Mouse (Mus musculus) embryonic facial prominence, embryonic 11.5 days (tissue): ENCODE data around the gene Kmt5c. TPM values are rescaled to one million over a fixed set of nuclear protein-coding genes. Genes with fewer than 3 reads are reported as not detected.

Experiments
- ATAC-seq: fragments of 200-750 bp; cut with Nextera tagmentation; replicated peaks from 2 replicates; pipeline ENCODE4 v1.8.0; 2017; ENCODE audit warnings: low read depth; ENCODE audit not compliant: insufficient number of reproducible peaks, low FRiP score, low TSS enrichment
- DNase-seq: peaks from one replicate; pipeline ENCODE4 v3.0.0-alpha.2; 2015; ENCODE audit warnings: low spot score
- H3K27ac ChIP-seq: fragments of 300-500 bp; sonication (generic); replicated peaks from 2 replicates; pipeline ENCODE4 v1.5.1; 2014; ENCODE audit warnings: mild to moderate bottlenecking, low read depth, low read length, control low read depth
- H3K27me3 ChIP-seq: fragments of 300-500 bp; sonication (generic); 2 replicates; pipeline ENCODE4 v1.6.1; 2014; ENCODE audit warnings: mild to moderate bottlenecking, low read length, moderate library complexity, mixed read lengths; ENCODE audit not compliant: control insufficient read depth, insufficient read depth
- H3K36me3 ChIP-seq: fragments of 300-500 bp; sonication (generic); replicated peaks from 2 replicates; pipeline ENCODE4 v1.6.1; 2014; ENCODE audit warnings: low read depth, mild to moderate bottlenecking, low read length, moderate library complexity, mixed read lengths; ENCODE audit not compliant: control insufficient read depth, insufficient read depth
- H3K4me1 ChIP-seq: fragments of 300-500 bp; sonication (generic); 2 replicates; pipeline ENCODE4 v1.6.1; 2014; ENCODE audit warnings: low read length, mixed read lengths; ENCODE audit not compliant: control insufficient read depth, insufficient read depth
- H3K4me2 ChIP-seq: fragments of 300-500 bp; sonication (generic); 2 replicates; pipeline ENCODE4 v1.6.1; 2014; ENCODE audit warnings: low read depth, mild to moderate bottlenecking, control low read depth, low read length, moderate library complexity
- H3K4me3 ChIP-seq: fragments of 300-500 bp; sonication (generic); 2 replicates; pipeline ENCODE4 v1.5.1; 2014; ENCODE audit warnings: low read depth, low read length, control low read depth
- H3K9ac ChIP-seq: fragments of 300-500 bp; sonication (generic); replicated peaks from 2 replicates; pipeline ENCODE4 v1.6.1; 2014; ENCODE audit warnings: mild to moderate bottlenecking, control low read depth, low read length
- H3K9me3 ChIP-seq: fragments of 300-500 bp; sonication (generic); replicated peaks from 2 replicates; pipeline ENCODE4 v1.6.1; 2016; ENCODE audit warnings: mild to moderate bottlenecking, low read length, inconsistent platforms, mixed read lengths; ENCODE audit not compliant: control insufficient read depth
- WGBS: fragments of 180-500 bp; shearing (Covaris S2); extraction: QIAGEN DNeasy Blood & Tissue Kit; methylation state at CpG from one replicate; pipeline ENCODE4 v1.1.7; 2014; 5-methylcytosine and 5-hydroxymethylcytosine counted together
- polyA plus RNA-seq: library from polyadenylated mRNA; unstranded; fragments of >200 nt; fragmentation: Nextera tagmentation; extraction: Ambion mirVana; gene quantifications from 2 replicates; pipeline ENCODE4 v1.2.1, GENCODE M21; 2014

Gene Kmt5c
- 55.7 and 61.6 TPM in 2 replicates for polyA plus RNA-seq

- Histone ChIP-seq H3K4me3 (peak within 1 kb of the TSS; percentile 81), H3K27me3 (no peaks in the 10 kb centered on the region), H3K36me3 (peaks cover 2% of the 10 kb centered on the region), H3K9me3 (no peaks in the 10 kb centered on the region), H3K9ac (peak within 1 kb of the TSS; percentile 92), H3K27ac (peak within 1 kb of the TSS; percentile 81), H3K4me2 (peak within 1 kb of the TSS; percentile 88), H3K4me1 (no peaks in the 10 kb centered on the region)
- DNase-seq (peak; percentile 99), ATAC-seq (peak; percentile 98)
- WGBS = under 1% methylated on average over 41 of the region's 44 CpGs
These were observed at the start of gene Kmt5c for GRCm38 (mm10) chr7:4739544-4740275. Gene Kmt5c (plus strand): TSS chr7:4740115.

GRCm38 (mm10) chr7:4690387-4690786 is 49.5 kb upstream of the Kmt5c start, which contains the start of gene Brsk1:
Gene Brsk1 (plus strand): TSS chr7:4690604.
- DNase-seq = peak; percentile 94
- H3K9me3 ChIP-seq = no peaks in the 10 kb centered on the region
- peak within 1 kb of the TSS; percentile 94 for H3K4me3 ChIP-seq
- H3K27ac ChIP-seq = peak within 1 kb of the TSS; percentile 93
- peak within 1 kb of the TSS; percentile 94 for H3K4me2 ChIP-seq
- H3K9ac ChIP-seq = peak within 1 kb of the TSS; percentile 100
- no peaks in the 10 kb centered on the region for H3K27me3 ChIP-seq
- H3K36me3 ChIP-seq = no peaks in the 10 kb centered on the region; the same call in 1 of the 2 replicates
- ATAC-seq = peak; percentile 81
- 0% methylated on average over 7 of the region's 18 CpGs for WGBS
- H3K4me1 ChIP-seq = no peaks in the 10 kb centered on the region

GRCm38 (mm10) chr7:4690951-4691653 is 48.8 kb upstream of the Kmt5c start:
- Histone ChIP-seq H3K27ac (peak overlapping the region; percentile 93), H3K9ac (peak overlapping the region; percentile 100), H3K4me2 (peak overlapping the region; percentile 94), H3K9me3 (no peaks in the 10 kb centered on the region), H3K36me3 (no peaks in the 10 kb centered on the region; the same call in 1 of the 2 replicates), H3K27me3 (no peaks in the 10 kb centered on the region), H3K4me3 (peak overlapping the region; percentile 94), H3K4me1 (no peaks in the 10 kb centered on the region)
- peak; percentile 29 for DNase-seq
- ATAC-seq = peak; percentile 32
- 7% methylated on average over 18 of the region's 35 CpGs for WGBS

- Histone ChIP-seq H3K27ac (no peak overlapping the region), H3K4me1 (no peaks in the 10 kb centered on the region), H3K36me3 (peaks cover 2% of the 10 kb centered on the region; the same call in 1 of the 2 replicates), H3K9ac (no peak overlapping the region), H3K4me3 (no peak overlapping the region), H3K9me3 (no peaks in the 10 kb centered on the region), H3K27me3 (no peaks in the 10 kb centered on the region), H3K4me2 (no peak overlapping the region)
- no peak for ATAC-seq
- WGBS = 91% methylated on average over 6 of the region's 6 CpGs
- DNase-seq = no peak
These were observed 46.9 kb upstream of the Kmt5c start for GRCm38 (mm10) chr7:4693004-4693403.

GRCm38 (mm10) chr7:4702334-4702733 is 37.6 kb upstream of the Kmt5c start:
- no peak overlapping the region for H3K9ac ChIP-seq

GRCm38 (mm10) chr7:4703195-4703594 is 36.7 kb upstream of the Kmt5c start:
- H3K27me3 ChIP-seq = no peaks in the 10 kb centered on the region
- H3K4me1 ChIP-seq = no peaks in the 10 kb centered on the region
- ATAC-seq = no peak; the same call in 1 of the 2 replicates
- no peak overlapping the region for H3K4me2 ChIP-seq
- no peak overlapping the region for H3K4me3 ChIP-seq
- 94% methylated on average over 7 of the region's 7 CpGs for WGBS
- H3K27ac ChIP-seq = no peak overlapping the region; the same call in 1 of the 2 replicates
- DNase-seq = no peak
- H3K9me3 ChIP-seq = no peaks in the 10 kb centered on the region
- no peak overlapping the region for H3K9ac ChIP-seq
- H3K36me3 ChIP-seq = no peaks in the 10 kb centered on the region; the same call in none of the 2 replicates

More at GRCm38 (mm10) chr7:4702334-4702733, 37.6 kb upstream of the Kmt5c start:
- Histone ChIP-seq H3K36me3 (peaks cover 2% of the 10 kb centered on the region), H3K9me3 (no peaks in the 10 kb centered on the region), H3K4me3 (no peak overlapping the region), H3K27ac (no peak overlapping the region), H3K4me2 (no peak overlapping the region), H3K27me3 (no peaks in the 10 kb centered on the region), H3K4me1 (no peaks in the 10 kb centered on the region)
- DNase-seq (peak; percentile 54), ATAC-seq (no peak; the same call in 1 of the 2 replicates)
- 23% methylated on average over 8 of the region's 8 CpGs for WGBS

- no peaks in the 10 kb centered on the region for H3K9me3 ChIP-seq
- ATAC-seq (no peak), DNase-seq (peak; percentile 49)
- no peak overlapping the region for H3K4me2 ChIP-seq
- no peak overlapping the region for H3K4me3 ChIP-seq
- no peaks in the 10 kb centered on the region for H3K27me3 ChIP-seq
- H3K9ac ChIP-seq = no peak overlapping the region; the same call in 1 of the 2 replicates
- no peaks in the 10 kb centered on the region for H3K4me1 ChIP-seq
- no peak overlapping the region for H3K27ac ChIP-seq
- peaks cover 2% of the 10 kb centered on the region for H3K36me3 ChIP-seq
- WGBS = 41% methylated on average over 18 of the region's 18 CpGs
These were observed 34.8 kb upstream of the Kmt5c start for GRCm38 (mm10) chr7:4705098-4705497.

GRCm38 (mm10) chr7:4712594-4712993 is 27.3 kb upstream of the Kmt5c start:
- Histone ChIP-seq H3K4me2 (no peak overlapping the region), H3K36me3 (peaks cover 9% of the 10 kb centered on the region), H3K27ac (no peak overlapping the region), H3K27me3 (no peaks in the 10 kb centered on the region), H3K9ac (no peak overlapping the region), H3K4me1 (no peaks in the 10 kb centered on the region), H3K9me3 (no peaks in the 10 kb centered on the region), H3K4me3 (no peak overlapping the region)
- DNase-seq (no peak), ATAC-seq (no peak)
- 82% methylated on average over 3 of the region's 3 CpGs for WGBS
